Mouse (Mus musculus) heart, postnatal 0 days (tissue): ENCODE results near the gene Ifi27.

ENCODE experiments used
- CTCF ChIP-seq: IDR thresholded peaks from 2 replicates; pipeline ENCODE4 v1.5.1; 2016; ENCODE audit warnings: antibody characterized with exemption, control low read depth, low read depth
- EP300 ChIP-seq: IDR thresholded peaks from 2 replicates; pipeline ENCODE4 v1.6.1; 2016; ENCODE audit warnings: antibody characterized with exemption, low read depth

GRCm38 (mm10) chr12:103482781-103483180 is 48.8 kb downstream of the Ifi27 start:
- TF ChIP-seq EP300 (no peak), CTCF (no peak)
